Mouse (Mus musculus): ENCODE results near the gene Qtrt1.

DNA sequence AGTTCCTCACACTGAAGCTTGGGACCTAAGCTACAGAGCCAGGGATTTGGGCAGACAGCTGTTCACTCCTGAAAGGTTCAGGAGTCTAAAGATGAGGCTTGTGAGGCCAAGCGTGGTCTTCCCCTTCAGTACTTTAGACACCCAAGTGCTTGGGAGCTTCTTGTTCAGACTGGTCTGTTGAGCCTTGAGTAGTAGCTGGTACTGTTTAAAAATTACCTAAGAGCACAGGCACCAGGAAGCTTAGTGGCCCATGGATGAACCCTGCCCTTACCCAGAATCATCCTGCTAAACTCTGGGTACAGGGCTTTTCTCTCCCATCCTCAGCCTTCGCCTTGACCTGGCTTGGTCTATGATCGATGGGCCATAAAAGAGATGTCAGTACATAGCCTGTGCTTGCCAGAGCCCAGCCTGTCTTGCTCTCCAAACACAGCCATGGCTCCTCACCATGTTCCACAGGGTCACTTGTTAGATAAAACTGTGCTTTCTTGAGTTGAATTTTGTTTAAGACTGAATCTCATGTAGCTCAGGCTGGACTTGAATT is 48.8 kb downstream of the Qtrt1 start:
- TF ChIP-seq CTCF (IDR thresholded peaks at IDR 0.05; ENCODE audit: extremely low read depth, insufficient read depth, insufficient read length, insufficient replicate concordance) (no peak), POLR2A (IDR thresholded peaks at IDR 0.05; ENCODE audit: low read depth, low read length) (no peak)
